Mouse (Mus musculus) bone marrow, adult 2 months (tissue): Measurements from ENCODE around the gene Elmo1.

Experiments
- CTCF ChIP-seq: fragments of 200-500 bp; IDR thresholded peaks from 2 replicates; pipeline ENCODE4 v1.5.1; 2011; ENCODE audit warnings: low read length, control low read depth; ENCODE audit not compliant: control insufficient read depth, insufficient read depth
- POLR2A ChIP-seq: fragments of 200-500 bp; IDR thresholded peaks from 2 replicates; pipeline ENCODE4 v1.6.1; 2011; ENCODE audit warnings: low read depth, mild to moderate bottlenecking, control low read depth, low read length, borderline replicate concordance; ENCODE audit not compliant: control insufficient read depth

GRCm38 (mm10) chr13:20323478-20323877, 233.1 kb downstream of the Elmo1 start:
- no peak for TF ChIP-seq CTCF
- TF ChIP-seq POLR2A, result no peak
